Comparison of ENCODE assay signal across 15 mouse cellular contexts in genomic region chr2:137067479-137068110, GRCm38 (mm10). TPM values are rescaled to one million over a fixed set of nuclear protein-coding genes. Genes with fewer than 3 reads are reported as not detected.
DNase-seq lines count a peak whose midpoint lies in the region; ATAC-seq lines count a peak whose summit lies in the region.
"Had no signal": no experiment of that assay in that cellular context is flagged by ENCODE, and none has a peak within 500 bp of the region (broad histone marks: within the 10 kb centered on the region; RNA-seq: fewer than 3 reads in every experiment).

No protein-coding gene starts in this region.

- peaks cover 5% of the 10 kb centered on the region; the same call in 1 of the 2 replicates for H3K36me3 ChIP-seq in midbrain, embryonic 13.5 days

- peak; percentile 81 for ATAC-seq in frontal cortex, adult (ENCODE audit: low TSS enrichment)
- no peak for ATAC-seq in midbrain, embryonic 13.5 days
- ATAC-seq: forebrain, embryonic 16.5 days had no signal

- H3K27me3 ChIP-seq in midbrain, embryonic 13.5 days: no peaks in the 10 kb centered on the region
- H3K27me3 ChIP-seq: heart, embryonic 13.5 days had no signal

- no peaks in the 10 kb centered on the region for H3K9me3 ChIP-seq in midbrain, embryonic 13.5 days
- H3K9me3 ChIP-seq: heart, embryonic 13.5 days had no signal

- no peak overlapping the region for H3K27ac ChIP-seq in midbrain, embryonic 13.5 days
- H3K27ac ChIP-seq: heart, embryonic 13.5 days; kidney, postnatal 0 days had no signal

- peaks cover 22% of the 10 kb centered on the region for H3K4me1 ChIP-seq in midbrain, embryonic 13.5 days (replicated peaks)

- no peak overlapping the region for H3K4me2 ChIP-seq in midbrain, embryonic 13.5 days (replicated peaks)
- H3K4me2 ChIP-seq: heart, embryonic 13.5 days; liver, embryonic 11.5 days had no signal

- WGBS in midbrain, embryonic 13.5 days: 78% methylated on average over 10 of the region's 10 CpGs

- H3K9ac ChIP-seq in midbrain, embryonic 13.5 days (replicated peaks): no peak overlapping the region
- H3K9ac ChIP-seq: heart, embryonic 13.5 days had no signal

- H3K4me3 ChIP-seq in midbrain, embryonic 13.5 days (replicated peaks): no peak overlapping the region
- H3K4me3 ChIP-seq: heart, embryonic 13.5 days had no signal

- DNase-seq in frontal cortex, postnatal 14 days (ENCODE audit: low spot score in 2 of 2): no peak
- peak; percentile 7 to 43 for DNase-seq in spleen, postnatal 4 days (ENCODE audit: low spot score in 2 of 2)
- DNase-seq in spleen, postnatal 10 days (ENCODE audit: low spot score in 2 of 2): no peak
- peak; percentile 43 to 57 for DNase-seq in heart, postnatal 10 days
- DNase-seq in telencephalon, adult 2 months (ENCODE audit: low read depth, low spot score): peak; percentile 9
- no peak for DNase-seq in spleen, adult 18-20 months
- DNase-seq: adrenal gland, postnatal 36 days; B cell, adult 2 months; cerebellum, adult 11 months had no signal

- intact Hi-C loops in heart, postnatal 10 days (cut with DNase I): no loop called here

RNA-seq across cellular contexts. Expression of gene Jag1, which starts 48.8 kb away (rescaled TPM):
- 10 to 100 TPM; 17.9 to 20.6 TPM for total RNA-seq in heart, postnatal 10 days (2021)
- polyA plus RNA-seq in midbrain, embryonic 13.5 days (2015; fragmentation: Nextera tagmentation; extraction: Ambion mirVana): 22.1 and 27.4 TPM in 2 replicates

Comparison
In these comparisons a context has a peak if more than half of its experiments do, and no peak if none do; other contexts are left out.
1. DNase-seq: peak in spleen, postnatal 4 days (2 of 2), heart, postnatal 10 days (2 of 2) and telencephalon, adult 2 months (single experiment); none in frontal cortex, postnatal 14 days (0 of 2), spleen, postnatal 10 days (0 of 2) and spleen, adult 18-20 months (0 of 2).